Mouse (Mus musculus) megakaryocyte-erythroid progenitor cell, adult 5 weeks (primary cell): ENCODE data around the gene Abhd4. TPM values are rescaled to one million over a fixed set of nuclear protein-coding genes. Genes with fewer than 3 reads are reported as not detected.

Experiments
- polyA plus RNA-seq: library from polyadenylated mRNA; stranded (reverse); fragments of >175 nt; gene quantifications from 2 replicates; pipeline ENCODE4 v1.2.3, GENCODE M21; 2012

Abhd4 gene
- 13.6 and 14.0 TPM in 2 replicates for polyA plus RNA-seq

DNA sequence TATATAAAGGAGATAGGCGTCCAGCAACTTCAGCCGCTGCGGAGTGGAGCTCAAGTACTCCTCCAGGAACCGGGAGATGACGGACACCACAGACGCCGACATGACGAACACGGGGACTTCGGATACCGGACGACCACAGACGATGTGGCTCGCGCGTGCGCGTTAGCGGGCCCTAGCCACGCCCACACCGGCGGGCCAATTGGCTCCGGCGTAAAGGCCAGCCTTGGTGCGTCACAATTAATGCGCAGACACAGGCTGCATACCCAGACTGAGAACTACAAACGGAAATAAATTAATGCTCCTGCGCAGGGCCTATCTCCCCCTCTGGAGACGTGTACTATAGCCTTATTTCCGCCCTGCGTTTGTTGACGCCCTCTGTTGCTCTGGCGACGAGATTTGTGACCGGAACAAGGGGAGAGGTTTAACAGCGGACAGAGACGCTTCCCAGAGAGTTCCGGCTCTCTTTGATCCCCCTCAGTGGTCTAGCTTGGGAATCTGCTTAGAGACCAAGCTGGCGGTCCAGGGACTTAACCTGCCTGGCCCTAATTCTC, at the start of gene Abhd4, which contains the start of gene Dad1:
Gene Abhd4 (plus strand): TSS at position 448 of the 551 bp plus-strand sequence.
Gene Dad1 (minus strand): TSS at position 364 of the 551 bp plus-strand sequence.

DNA sequence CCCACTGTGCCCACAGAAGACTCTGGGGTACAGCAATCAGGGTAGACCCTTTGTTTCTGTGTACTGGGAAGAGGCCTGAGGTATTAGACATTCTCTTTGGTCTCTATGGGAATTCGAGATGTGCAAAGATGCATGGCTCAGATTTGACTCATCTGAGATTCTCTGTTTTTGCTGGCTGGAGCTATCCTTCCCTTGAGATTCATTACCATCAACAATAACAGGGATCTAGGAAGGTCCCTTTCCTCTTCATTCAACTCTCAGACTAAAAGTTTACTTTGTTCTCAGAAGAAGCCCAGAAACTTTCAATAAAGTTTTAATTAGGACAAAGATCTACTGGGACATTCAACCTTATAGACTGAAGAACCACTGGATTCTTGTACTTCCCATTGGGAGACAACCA, 30.9 kb downstream of the Abhd4 start, which contains the start of gene Olfr49:
Gene Olfr49 (minus strand): TSS at position 101 of the 400 bp plus-strand sequence.

Other genes starting within 250 kb of the Abhd4 start
- 28.4 and 31.7 TPM in 2 replicates for gene Dad1, start 84 bp upstream of the Abhd4 start, polyA plus RNA-seq
- gene Olfr49, start 30.8 kb downstream of the Abhd4 start, polyA plus RNA-seq = 0.06 TPM in 1 of 2 replicates, not detected in the other
- gene Oxa1l, start 106.6 kb downstream of the Abhd4 start, polyA plus RNA-seq = 109 and 115 TPM in 2 replicates
- gene Slc7a7, start 163.6 kb downstream of the Abhd4 start, polyA plus RNA-seq = 2.2 and 3.1 TPM in 2 replicates
- gene Mrpl52, start 172.7 kb downstream of the Abhd4 start, polyA plus RNA-seq = 960 and 1,112 TPM in 2 replicates
- 20.3 and 22.5 TPM in 2 replicates for gene Mmp14, start 177.4 kb downstream of the Abhd4 start, polyA plus RNA-seq
- 296 and 301 TPM in 2 replicates for gene Lrp10, start 209.9 kb downstream of the Abhd4 start, polyA plus RNA-seq
- gene Rem2, start 221.9 kb downstream of the Abhd4 start, polyA plus RNA-seq = 3.4 and 4.2 TPM in 2 replicates